Mouse (Mus musculus) hematopoietic stem cell, adult 5-6 weeks (primary cell): ENCODE results near the gene Slc9b1. TPM values are rescaled to one million over a fixed set of nuclear protein-coding genes. Genes with fewer than 3 reads are reported as not detected.

ENCODE experiments used
- total RNA-seq: library from RNA; stranded (forward); fragments of 172-1452, 232-1000 nt; gene quantifications from 2 replicates; pipeline ENCODE4 v1.2.3, GENCODE M21; 2017

Slc9b1 gene
- total RNA-seq, 1 experiment from 2014 or later, result 2.0 TPM

Other genes with a start within 250 kb of the Slc9b1 start
- 46.9 and 57.7 TPM in 2 replicates for gene Cenpe, start 135.5 kb upstream of the Slc9b1 start, total RNA-seq
- 8.4 and 10.1 TPM in 2 replicates for gene Bdh2, start 66.8 kb upstream of the Slc9b1 start, total RNA-seq
- 0.60 and 2.1 TPM in 2 replicates for gene Slc9b2, start 40.3 kb upstream of the Slc9b1 start, total RNA-seq
- 68.9 and 74.7 TPM in 2 replicates for gene Cisd2, start 75.9 kb downstream of the Slc9b1 start, total RNA-seq
- gene Ube2d3, start 90.1 kb downstream of the Slc9b1 start, total RNA-seq, result 650 and 1,047 TPM in 2 replicates
- gene Manba, start 137.6 kb downstream of the Slc9b1 start, total RNA-seq, result 27.6 and 31.6 TPM in 2 replicates